Mouse (Mus musculus) CD4-positive helper T cell, adult 2 months (primary cell): ENCODE measurements around the gene Arhgap8.
"Not testable (repeated sequence)": the region's sequence is repeated elsewhere in the genome, so short reads cannot be mapped to it uniquely, and the experiment has no call there.

Source experiments
- DNase-seq: peaks from one replicate; pipeline ENCODE4 v3.0.0-alpha.2; 2012; ENCODE audit warnings: low read depth, missing footprints, low spot score

Arhgap8 gene

GRCm38 (mm10) chr15:84736346-84736993 is 16.6 kb downstream of the Arhgap8 start:
- no peak for DNase-seq

- no peak for DNase-seq
These were observed 17.1 kb downstream of the Arhgap8 start for GRCm38 (mm10) chr15:84736994-84737346.

GRCm38 (mm10) chr15:84738246-84738645 is 18.4 kb downstream of the Arhgap8 start:
- no peak for DNase-seq

- DNase-seq: no peak
These were observed 21.7 kb downstream of the Arhgap8 start for GRCm38 (mm10) chr15:84741573-84741972.

- DNase-seq: no peak
These were observed 23.5 kb downstream of the Arhgap8 start for GRCm38 (mm10) chr15:84743347-84743746.

GRCm38 (mm10) chr15:84744308-84744707 is 24.5 kb downstream of the Arhgap8 start:
- no peak for DNase-seq

GRCm38 (mm10) chr15:84745831-84746230 is 26.0 kb downstream of the Arhgap8 start:
- no peak for DNase-seq

GRCm38 (mm10) chr15:84754987-84755386 is 35.1 kb downstream of the Arhgap8 start:
- DNase-seq: peak; percentile 30

GRCm38 (mm10) chr15:84756426-84756825 is 36.6 kb downstream of the Arhgap8 start:
- DNase-seq: no peak

GRCm38 (mm10) chr15:84758493-84758892 is 38.6 kb downstream of the Arhgap8 start:
- DNase-seq: peak; percentile 20

GRCm38 (mm10) chr15:84762712-84763422 is 43.0 kb downstream of the Arhgap8 start:
- DNase-seq: no peak

- no peak for DNase-seq
These were observed 43.6 kb downstream of the Arhgap8 start for GRCm38 (mm10) chr15:84763423-84763812.

- DNase-seq: no peak
These were observed 46.8 kb downstream of the Arhgap8 start for GRCm38 (mm10) chr15:84766621-84767020.

GRCm38 (mm10) chr15:84768531-84768930 is 48.7 kb downstream of the Arhgap8 start:
- DNase-seq: not testable (repeated sequence)

GRCm38 (mm10) chr15:84769641-84770341 is 49.9 kb downstream of the Arhgap8 start:
- DNase-seq: no peak

- no peak for DNase-seq
These were observed 52.6 kb downstream of the Arhgap8 start for GRCm38 (mm10) chr15:84772191-84773111.

- no peak for DNase-seq
These were observed 55.7 kb downstream of the Arhgap8 start for GRCm38 (mm10) chr15:84775421-84776174.

GRCm38 (mm10) chr15:84778587-84778986 is 58.7 kb downstream of the Arhgap8 start:
- no peak for DNase-seq

- DNase-seq: no peak
These were observed 65.0 kb downstream of the Arhgap8 start for GRCm38 (mm10) chr15:84784812-84785211.

GRCm38 (mm10) chr15:84787161-84787560 is 67.3 kb downstream of the Arhgap8 start:
- no peak for DNase-seq

GRCm38 (mm10) chr15:84793649-84794048 is 73.8 kb downstream of the Arhgap8 start:
- DNase-seq: no peak
